Mouse (Mus musculus): ENCODE measurements around the gene Slx. TPM values are rescaled to one million over a fixed set of nuclear protein-coding genes. Genes with fewer than 3 reads are reported as not detected.
"Not testable (repeated sequence)": the region's sequence is repeated elsewhere in the genome, so short reads cannot be mapped to it uniquely, and the experiment has no call there.

Slx gene
- polyA plus RNA-seq (2014; fragmentation: Nextera tagmentation; extraction: Ambion mirVana) = not detected in 2 replicates

DNA sequence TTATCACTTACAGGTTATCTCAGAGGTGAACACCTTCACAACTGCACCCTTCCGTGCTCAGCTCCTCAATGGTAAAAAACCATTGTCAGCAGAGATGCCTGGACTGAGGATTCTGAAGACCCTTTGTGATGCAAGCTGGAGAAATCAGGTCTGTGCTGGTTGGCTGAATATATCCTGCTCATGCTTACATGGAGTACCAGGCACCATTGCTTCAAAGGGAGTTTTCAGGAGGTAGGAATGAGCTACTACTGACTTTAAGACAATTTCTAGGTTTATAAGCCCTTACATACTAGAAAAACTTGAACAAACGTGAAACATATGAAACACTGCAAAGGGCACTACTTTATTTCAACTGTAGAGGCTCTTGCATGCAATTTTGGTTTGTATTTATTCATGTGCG lies at the start of gene Slx:
Gene Slx, minus strand, starts transcription at position 101 of the 400 bp plus-strand sequence.
- not testable (repeated sequence) for ATAC-seq (ENCODE audit: low FRiP score, low TSS enrichment); H3K9me3 ChIP-seq (ENCODE audit: control insufficient read depth, low read length)

More for the DNA sequence above, at the start of gene Slx:
- not testable (repeated sequence) for H3K27me3 ChIP-seq (ENCODE audit: control insufficient read depth, insufficient read depth, low read length); H3K36me3 ChIP-seq (ENCODE audit: control insufficient read depth, insufficient read depth, low read length); H3K4me1 ChIP-seq (ENCODE audit: control insufficient read depth, insufficient read depth, low read length); H3K27ac ChIP-seq (ENCODE audit: low read depth, low read length); H3K9ac ChIP-seq (ENCODE audit: low read depth, low read length); H3K4me2 ChIP-seq (replicated peaks; ENCODE audit: low read depth, low read length); H3K4me3 ChIP-seq (ENCODE audit: low read length)
- 80% methylated on average over 3 of the region's 3 CpGs for WGBS

Small RNA genes within 50 kb of the gene (microRNA-seq; reads per million reads assigned to microRNA genes)
- gene Gm27341 = not detected

Other genes starting within 250 kb of the Slx start
- not detected in 2 replicates for gene Gm2030, start 235.5 kb downstream of the Slx start, polyA plus RNA-seq (2014; fragmentation: Nextera tagmentation; extraction: Ambion mirVana)
- not detected in 2 replicates for gene Gm14525, start 157.1 kb upstream of the Slx start, polyA plus RNA-seq (2014; fragmentation: Nextera tagmentation; extraction: Ambion mirVana)

Data from kidney, embryonic 14.5 days (tissue).